Mouse (Mus musculus) heart, adult 8-10 months (tissue): ENCODE data around the gene Trafd1. TPM values are rescaled to one million over a fixed set of nuclear protein-coding genes. Genes with fewer than 3 reads are reported as not detected.
"Not testable (repeated sequence)": the region's sequence is repeated elsewhere in the genome, so short reads cannot be mapped to it uniquely, and the experiment has no call there.

Source experiments
- DNase-seq: peaks from one replicate; pipeline ENCODE4 v3.0.0; 2022; ENCODE audit warnings: low spot score
- total RNA-seq, 4 experiments: library from RNA; stranded (reverse); gene quantifications; 2 replicates each; pipeline ENCODE4 v1.2.4; 2022

Trafd1 gene
- total RNA-seq, 4 experiments from 2014 or later = 52.5 to 62.3 (median 57.9) TPM

GRCm38 (mm10) chr5:121331731-121332130 lies 53.7 kb downstream of the Trafd1 start:
- no peak for DNase-seq

DNA sequence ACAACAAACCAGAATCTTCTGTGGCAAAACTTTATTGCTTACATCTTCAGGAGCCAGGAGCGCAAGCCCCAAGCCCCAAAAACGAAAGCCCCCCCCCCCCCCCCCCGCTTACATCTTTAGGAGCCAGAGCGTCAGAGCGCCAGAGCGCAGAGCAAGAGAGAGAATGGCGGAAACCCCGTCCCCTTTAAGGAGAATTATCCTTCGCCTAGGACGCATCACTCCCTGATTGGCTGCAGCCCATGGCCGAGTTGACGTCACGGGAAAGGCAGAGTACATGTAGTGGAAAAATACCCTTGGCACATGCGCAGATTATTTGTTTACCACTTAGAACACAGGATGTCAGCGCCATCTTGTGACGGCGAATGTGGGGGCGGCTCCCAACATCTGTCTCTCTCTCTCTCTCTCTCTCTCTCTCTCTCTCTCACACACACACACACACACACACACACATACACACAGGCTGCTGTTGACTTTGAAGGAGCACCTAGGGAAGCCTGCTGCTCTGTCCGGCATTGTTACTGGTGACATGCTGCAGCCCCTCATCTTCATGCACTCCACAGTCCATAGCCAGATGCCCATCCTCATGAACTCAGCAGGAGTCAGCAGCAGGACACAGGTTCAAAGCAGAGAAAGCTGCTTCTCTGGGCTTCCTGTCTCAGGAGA lies 55.1 kb downstream of the Trafd1 start:
- DNase-seq = not testable (repeated sequence)

DNA sequence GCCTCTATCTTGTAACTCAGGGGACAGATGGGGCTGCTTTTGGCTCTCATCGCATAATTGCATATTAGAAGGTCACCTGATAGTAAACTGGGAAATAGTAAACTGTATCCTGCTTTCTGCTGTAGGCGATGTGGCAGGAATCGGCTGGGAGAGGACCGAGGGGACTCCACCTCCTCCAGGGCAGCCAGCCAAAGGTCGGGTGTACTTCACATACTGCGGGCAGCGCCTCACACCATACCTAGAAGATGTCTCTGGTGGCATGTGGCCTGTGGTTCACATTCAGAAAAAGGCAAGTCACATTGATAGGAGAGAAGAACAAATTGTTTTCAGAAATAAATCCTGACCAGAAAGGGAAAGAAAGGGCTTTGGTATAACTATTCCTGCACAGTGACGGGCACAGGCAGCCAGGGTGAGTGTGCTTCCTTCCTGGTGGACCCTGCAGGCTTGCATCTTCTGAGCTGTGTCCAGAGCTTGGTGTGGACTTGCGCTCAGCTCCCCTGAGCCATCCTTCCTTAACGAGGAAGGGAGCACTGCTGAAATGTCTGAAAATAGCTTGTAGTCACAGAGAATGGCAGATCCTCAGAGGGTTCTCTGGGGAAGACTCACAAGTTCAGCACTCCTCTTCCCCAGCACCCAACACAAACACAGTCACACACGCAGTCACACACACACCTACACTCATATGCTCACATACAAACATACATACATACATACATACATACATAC lies 55.9 kb downstream of the Trafd1 start:
- no peak for DNase-seq

DNA sequence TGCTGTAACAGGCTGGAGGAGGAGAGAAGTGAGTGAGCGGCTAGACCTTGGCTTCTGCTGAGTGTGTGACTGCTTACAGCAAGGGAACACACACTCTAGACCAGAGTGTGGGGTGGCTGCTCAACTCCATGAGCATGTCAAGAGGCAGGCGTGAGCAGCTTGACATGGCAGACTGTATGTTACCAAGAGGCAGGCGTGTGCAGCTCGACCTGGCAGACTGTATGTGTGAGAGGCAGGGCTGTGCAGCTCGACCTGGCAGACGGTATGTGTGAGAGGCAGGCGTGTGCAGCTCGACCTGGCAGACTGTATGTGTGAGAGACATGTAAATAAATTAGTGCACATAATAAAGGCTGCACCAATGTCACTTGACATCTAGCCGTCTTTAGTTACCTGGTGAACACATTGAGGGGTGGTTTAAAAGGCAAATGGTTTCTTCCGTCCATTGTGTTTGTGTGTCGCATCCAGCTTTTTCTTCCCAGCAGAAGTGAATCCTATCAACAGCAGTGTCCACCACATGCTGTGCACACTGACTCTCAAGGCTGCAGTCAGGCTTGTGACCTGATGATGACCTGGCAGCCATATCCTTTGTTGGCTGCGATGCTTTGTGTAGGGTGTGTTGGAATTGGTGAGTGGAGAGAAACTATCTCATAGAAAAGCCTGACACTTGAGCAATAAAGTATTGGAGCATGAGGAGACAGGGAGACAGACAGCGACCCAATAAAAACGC lies 59.2 kb downstream of the Trafd1 start:
- DNase-seq = no peak

Other genes with a start within 250 kb of the Trafd1 start
- gene Ptpn11, start 194.2 kb downstream of the Trafd1 start, total RNA-seq = 100 to 1,000 TPM; 163 to 187 (median 182) TPM
- 100 to 1,000 TPM; 525 to 697 (median 601) TPM for gene Rpl6, start 181.2 kb downstream of the Trafd1 start, total RNA-seq
- 10 to 100 TPM; 22.8 to 26.9 (median 24.1) TPM for gene Hectd4, start 165.4 kb downstream of the Trafd1 start, total RNA-seq
- 10 to 100 TPM; 20.0 to 23.2 (median 20.6) TPM for gene Naa25, start 12.3 kb upstream of the Trafd1 start, total RNA-seq
- gene Tmem116, start 66.3 kb upstream of the Trafd1 start, total RNA-seq = 10 to 100 TPM; 12.6 to 15.1 (median 13.4) TPM
- gene Erp29, start 66.9 kb upstream of the Trafd1 start, total RNA-seq = 10 to 100 TPM; 62.1 to 66.1 (median 64.4) TPM
- gene Adam1b, start 117.8 kb upstream of the Trafd1 start, total RNA-seq = not detected
- 1 to 10 TPM; 1.6 to 3.1 (median 2.3) TPM for gene Adam1a, start 159.8 kb upstream of the Trafd1 start, total RNA-seq
- not detected for gene Gm42878, start 159.8 kb upstream of the Trafd1 start, total RNA-seq
- gene Mapkapk5, start 160.3 kb upstream of the Trafd1 start, total RNA-seq = 100 to 1,000 TPM; 104 to 124 (median 121) TPM
- 100 to 1,000 TPM; 363 to 434 (median 401) TPM for gene Aldh2, start 208.2 kb upstream of the Trafd1 start, total RNA-seq
- gene Acad12, start 233.3 kb upstream of the Trafd1 start, total RNA-seq = 100 to 1,000 TPM in 2 of 4 experiments, 10 to 100 TPM in 2; 97.0 to 106 (median 99.0) TPM